Mouse (Mus musculus) stomach, embryonic 15.5 days (tissue): ENCODE results near the gene Fam19a3. TPM values are rescaled to one million over a fixed set of nuclear protein-coding genes. Genes with fewer than 3 reads are reported as not detected.

Experiments used
- ATAC-seq: fragments of 200-750 bp; cut with Nextera tagmentation; 2 replicates; pipeline ENCODE4 v1.8.0; 2017; ENCODE audit warnings: low read depth, moderate number of reproducible peaks, moderate TSS enrichment; ENCODE audit not compliant: insufficient read depth, low FRiP score
- H3K27ac ChIP-seq: fragments of 300-500 bp; sonication (generic); 2 replicates; pipeline ENCODE4 v1.5.1; 2015; ENCODE audit warnings: mild to moderate bottlenecking, inconsistent platforms
- H3K27me3 ChIP-seq: fragments of 300-500 bp; sonication (generic); replicated peaks from 2 replicates; pipeline ENCODE4 v1.6.1; 2015; ENCODE audit warnings: inconsistent platforms
- H3K36me3 ChIP-seq: fragments of 300-500 bp; sonication (generic); 2 replicates; pipeline ENCODE4 v1.6.1; 2015; ENCODE audit warnings: inconsistent platforms
- H3K4me1 ChIP-seq: fragments of 300-500 bp; sonication (generic); 2 replicates; pipeline ENCODE4 v1.6.1; 2015; ENCODE audit warnings: inconsistent platforms
- H3K4me2 ChIP-seq: fragments of 300-500 bp; sonication (generic); 2 replicates; pipeline ENCODE4 v1.6.1; 2015; ENCODE audit warnings: mild to moderate bottlenecking, inconsistent platforms
- H3K4me3 ChIP-seq: fragments of 300-500 bp; sonication (generic); replicated peaks from 2 replicates; pipeline ENCODE4 v1.5.1; 2015; ENCODE audit warnings: inconsistent platforms
- H3K9ac ChIP-seq: fragments of 300-500 bp; sonication (generic); 2 replicates; pipeline ENCODE4 v1.6.1; 2015; ENCODE audit warnings: inconsistent platforms
- H3K9me3 ChIP-seq: fragments of 300-500 bp; sonication (generic); 2 replicates; pipeline ENCODE4 v1.6.1; 2016; ENCODE audit warnings: inconsistent platforms
- WGBS: fragments of 180-500 bp; shearing (Covaris S2); methylation state at CpG from one replicate; pipeline ENCODE4 v1.1.7; 2015; 5-methylcytosine and 5-hydroxymethylcytosine counted together
- polyA plus RNA-seq: library from polyadenylated mRNA; unstranded; fragments of >200 nt; fragmentation: Nextera tagmentation; extraction: Ambion mirVana; gene quantifications from 2 replicates; pipeline ENCODE4 v1.2.1, GENCODE M21; 2015

Fam19a3 gene
- polyA plus RNA-seq, 1 experiment from 2014 or later: 0.21 TPM

DNA sequence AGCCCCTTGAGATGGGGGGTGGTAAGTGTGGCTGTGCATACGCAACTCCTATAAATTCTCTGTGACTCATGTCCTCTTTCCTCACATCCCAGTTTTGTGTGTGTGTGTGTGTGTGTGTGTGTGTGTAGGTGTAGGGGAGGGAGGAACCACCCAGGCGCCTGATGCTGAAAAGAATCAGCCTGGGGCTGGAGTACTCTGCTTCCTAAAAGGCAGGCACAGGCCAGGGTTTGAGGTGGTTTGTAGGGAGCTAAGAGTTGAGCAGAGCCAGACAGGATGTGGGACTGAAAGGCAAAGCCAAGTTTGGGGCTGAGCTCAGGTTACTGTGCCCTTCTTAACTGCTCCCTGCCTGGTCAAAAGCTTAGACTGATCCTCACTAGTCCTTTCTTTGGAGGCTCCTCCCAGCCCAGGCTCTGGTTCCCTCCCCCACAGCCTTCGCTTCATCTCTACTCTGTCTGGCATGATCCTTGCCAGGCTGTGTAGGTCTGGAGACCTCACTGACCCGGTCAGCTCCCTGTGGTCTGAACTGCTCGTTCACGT lies 8.8 kb upstream of the Fam19a3 start:
- H3K27ac ChIP-seq: peak overlapping the region; percentile 89
- H3K4me3 ChIP-seq: peak overlapping the region; percentile 74
- peaks cover 58% of the 10 kb centered on the region for H3K4me1 ChIP-seq
- H3K9me3 ChIP-seq: no peaks in the 10 kb centered on the region
- peak overlapping the region; percentile 36; the same call in 1 of the 2 replicates for H3K9ac ChIP-seq
- peaks cover 6% of the 10 kb centered on the region; the same call in 1 of the 2 replicates for H3K36me3 ChIP-seq
- H3K4me2 ChIP-seq: peak overlapping the region; percentile 65
- no peaks in the 10 kb centered on the region for H3K27me3 ChIP-seq
- WGBS: 16% methylated on average over 6 of the region's 6 CpGs
- no peak for ATAC-seq

DNA sequence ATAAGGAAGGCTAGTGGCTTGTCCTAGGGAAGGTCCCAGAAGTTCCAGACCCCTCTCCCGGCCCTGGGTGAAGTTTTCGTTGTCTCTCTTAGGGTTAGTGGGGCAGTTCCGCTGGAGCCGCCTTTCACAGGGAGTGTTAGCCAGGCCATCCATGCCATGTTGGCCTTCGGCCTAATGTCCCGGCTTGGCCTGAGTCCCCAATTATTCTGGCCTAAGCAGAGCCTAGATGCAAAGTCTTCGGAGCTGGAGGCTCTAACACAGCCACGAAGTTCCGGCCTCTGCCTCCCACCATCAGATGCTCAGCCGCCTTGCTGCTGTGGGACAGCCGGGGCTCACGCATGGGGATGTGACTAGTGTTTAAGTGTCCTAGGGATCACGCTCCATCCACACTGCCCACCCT lies 8.2 kb upstream of the Fam19a3 start:
- 0 out of 2 replicates have a peak, but pooled peaks cover 3% of the 10 kb centered on the region for H3K36me3 ChIP-seq
- no peaks in the 10 kb centered on the region for H3K27me3 ChIP-seq
- peak overlapping the region; percentile 36; the same call in 1 of the 2 replicates for H3K9ac ChIP-seq
- peak overlapping the region; percentile 65 for H3K4me2 ChIP-seq
- no peaks in the 10 kb centered on the region for H3K9me3 ChIP-seq
- peak overlapping the region; percentile 89 for H3K27ac ChIP-seq
- peak overlapping the region; percentile 74 for H3K4me3 ChIP-seq
- WGBS: 20% methylated on average over 13 of the region's 13 CpGs
- ATAC-seq: no peak
- peaks cover 52% of the 10 kb centered on the region for H3K4me1 ChIP-seq

DNA sequence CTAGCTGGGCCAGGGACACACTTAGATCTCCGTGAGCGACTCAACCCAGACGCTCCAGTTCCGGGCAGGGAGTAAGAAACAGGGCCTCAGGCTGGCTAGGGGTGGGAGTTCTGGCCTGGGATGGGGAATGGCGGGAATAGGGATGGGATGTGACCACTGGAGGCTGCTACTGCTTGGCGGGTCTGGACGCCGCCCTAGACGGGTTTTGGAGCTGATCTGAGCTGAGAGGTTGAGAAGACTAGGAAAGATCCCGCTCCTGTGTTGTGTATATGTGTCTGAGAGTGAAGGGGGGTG lies 7.6 kb upstream of the Fam19a3 start:
- Histone ChIP-seq H3K36me3 (0 out of 2 replicates have a peak, but pooled peaks cover 3% of the 10 kb centered on the region), H3K9ac (peak overlapping the region; percentile 74), H3K9me3 (no peaks in the 10 kb centered on the region), H3K4me1 (peaks cover 46% of the 10 kb centered on the region), H3K27me3 (no peaks in the 10 kb centered on the region), H3K4me3 (peak overlapping the region; percentile 74), H3K4me2 (peak overlapping the region; percentile 65), H3K27ac (peak overlapping the region; percentile 89)
- 3% methylated on average over 10 of the region's 10 CpGs for WGBS
- ATAC-seq: peak; percentile 19; the same call in 1 of the 2 replicates

GRCm38 (mm10) chr3:104788561-104789311 lies 7.1 kb upstream of the Fam19a3 start:
- Histone ChIP-seq H3K4me1 (peaks cover 41% of the 10 kb centered on the region), H3K36me3 (0 out of 2 replicates have a peak, but pooled peaks cover 2% of the 10 kb centered on the region), H3K27me3 (0 out of 2 replicates have a peak, but pooled peaks cover 5% of the 10 kb centered on the region), H3K4me3 (peak overlapping the region; percentile 74), H3K9me3 (no peaks in the 10 kb centered on the region), H3K27ac (peak overlapping the region; percentile 89), H3K9ac (peak overlapping the region; percentile 74), H3K4me2 (peak overlapping the region; percentile 65)
- 1% methylated on average over 48 of the region's 52 CpGs for WGBS
- ATAC-seq: peak; percentile 89

- no peaks in the 10 kb centered on the region for H3K9me3 ChIP-seq
- peak within 1 kb of the TSS; percentile 74 for H3K9ac ChIP-seq
- H3K36me3 ChIP-seq: no peaks in the 10 kb centered on the region
- peak within 1 kb of the TSS; percentile 65 for H3K4me2 ChIP-seq
- H3K4me3 ChIP-seq: peak within 1 kb of the TSS; percentile 74
- peaks cover 34% of the 10 kb centered on the region for H3K4me1 ChIP-seq
- H3K27me3 ChIP-seq: peaks cover 11% of the 10 kb centered on the region
- ATAC-seq: no peak
- WGBS: 30% methylated on average over 3 of the region's 3 CpGs
- peak within 1 kb of the TSS; percentile 89 for H3K27ac ChIP-seq
These were observed 6.4 kb upstream of the Fam19a3 start, which contains the start of gene Rhoc for GRCm38 (mm10) chr3:104788075-104788474. Rhoc (plus strand) TSS chr3:104788375.

- Histone ChIP-seq H3K9me3 (no peaks in the 10 kb centered on the region), H3K4me1 (peaks cover 29% of the 10 kb centered on the region), H3K9ac (no peak overlapping the region), H3K36me3 (no peaks in the 10 kb centered on the region), H3K4me3 (no peak overlapping the region), H3K27me3 (peaks cover 36% of the 10 kb centered on the region), H3K4me2 (no peak overlapping the region), H3K27ac (no peak overlapping the region)
- no peak for ATAC-seq
- 94% methylated on average over 6 of the region's 6 CpGs for WGBS
These were observed 3.6 kb upstream of the Fam19a3 start for GRCm38 (mm10) chr3:104785284-104785683.

- Histone ChIP-seq H3K4me2 (no peak overlapping the region), H3K9me3 (no peaks in the 10 kb centered on the region), H3K4me1 (peaks cover 22% of the 10 kb centered on the region), H3K9ac (no peak overlapping the region), H3K27ac (no peak overlapping the region), H3K36me3 (no peaks in the 10 kb centered on the region), H3K4me3 (no peak overlapping the region), H3K27me3 (peaks cover 44% of the 10 kb centered on the region)
- 44% methylated on average over 14 of the region's 14 CpGs for WGBS
- no peak for ATAC-seq
These were observed 2.4 kb upstream of the Fam19a3 start for GRCm38 (mm10) chr3:104783971-104784500.

DNA sequence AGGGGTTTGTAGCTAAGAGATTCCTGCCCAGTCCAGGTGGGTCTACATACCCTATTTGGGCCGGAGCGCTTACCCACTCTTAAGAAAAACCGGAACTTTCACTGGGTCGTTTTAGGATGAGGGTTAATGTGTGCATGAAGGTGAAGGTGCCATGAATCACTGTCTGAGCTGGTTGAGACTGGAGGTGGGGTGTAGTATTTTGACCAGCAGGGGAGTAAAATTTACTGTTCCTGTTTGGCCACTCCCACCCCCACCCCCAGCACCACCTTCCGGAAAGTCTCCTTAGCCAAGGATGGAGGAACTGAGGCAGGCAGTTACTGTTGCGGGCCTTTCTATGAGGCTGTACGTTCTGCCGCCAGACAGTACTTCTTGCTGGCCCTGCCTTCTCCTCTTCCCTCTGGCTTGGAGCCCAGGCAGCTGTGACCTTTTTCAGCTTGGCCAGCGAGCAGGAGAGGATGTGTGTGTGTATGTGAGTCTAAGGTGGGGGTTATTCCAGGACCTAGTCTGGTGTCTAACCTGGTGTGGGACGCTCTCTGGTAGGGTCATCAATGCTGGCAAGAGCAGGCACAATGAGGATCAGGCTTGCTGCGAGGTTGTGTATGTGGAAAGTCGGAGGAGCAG lies 531 bp upstream of the Fam19a3 start:
- Histone ChIP-seq H3K4me2 (peak overlapping the region; percentile 100), H3K9me3 (no peaks in the 10 kb centered on the region), H3K4me1 (peaks cover 23% of the 10 kb centered on the region), H3K27me3 (peaks cover 56% of the 10 kb centered on the region), H3K36me3 (no peaks in the 10 kb centered on the region), H3K4me3 (peak overlapping the region; percentile 52), H3K9ac (no peak overlapping the region), H3K27ac (no peak overlapping the region)
- ATAC-seq: no peak
- WGBS: 25% methylated on average over 12 of the region's 12 CpGs

DNA sequence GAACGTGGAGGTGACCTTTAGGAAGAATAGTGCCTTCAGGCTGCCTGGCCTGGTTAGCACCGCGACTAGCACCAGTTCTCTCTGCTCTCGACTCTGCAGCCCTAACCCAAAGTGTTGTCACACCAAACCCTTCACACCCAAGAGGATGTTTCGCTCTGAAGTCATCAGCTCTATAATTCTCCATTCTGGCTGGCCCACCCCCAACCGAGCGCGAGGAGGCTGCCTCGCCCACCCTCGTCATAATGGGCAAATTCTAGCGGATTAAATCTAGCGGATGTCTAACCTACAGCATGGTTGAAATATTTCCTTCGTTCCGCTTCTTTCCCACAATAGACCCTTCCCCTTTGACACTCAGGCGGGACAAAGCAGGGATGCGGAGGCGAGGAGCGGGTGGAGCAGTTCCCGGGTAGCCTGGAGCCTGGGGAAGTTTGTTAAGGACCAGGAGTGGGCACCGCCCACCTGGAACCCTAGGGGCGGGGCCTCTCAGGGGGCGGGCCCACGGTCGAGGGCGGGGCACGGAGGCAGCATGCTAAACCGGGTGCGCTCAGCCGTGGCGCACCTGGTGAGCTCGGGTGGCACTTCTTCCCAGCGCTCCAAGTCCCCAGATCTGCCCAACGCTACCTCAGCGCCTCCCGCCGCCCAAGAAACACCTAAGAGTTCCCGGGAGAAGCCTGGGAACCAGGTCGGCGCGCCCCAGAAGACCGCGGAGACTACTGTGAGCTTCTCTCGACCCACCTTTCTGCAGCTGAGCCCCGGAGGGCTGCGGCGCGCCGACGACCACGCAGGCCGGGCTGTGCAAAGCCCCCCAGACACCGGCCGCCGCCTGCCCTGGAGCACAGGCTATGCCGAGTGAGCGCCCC lies 849 bp downstream of the Fam19a3 start, which contains the start of gene Ppm1j:
Gene Ppm1j, plus strand, starts transcription at position 496 of the 860 bp plus-strand sequence.
- peak; percentile 61; the same call in 1 of the 2 replicates for ATAC-seq
- Histone ChIP-seq H3K27ac (no peak within 1 kb of the TSS), H3K4me1 (peaks cover 26% of the 10 kb centered on the region), H3K9me3 (no peaks in the 10 kb centered on the region), H3K4me2 (peak within 1 kb of the TSS; percentile 100), H3K4me3 (peak within 1 kb of the TSS; percentile 52), H3K27me3 (peaks cover 68% of the 10 kb centered on the region), H3K9ac (peak within 1 kb of the TSS; percentile 34), H3K36me3 (no peaks in the 10 kb centered on the region)
- under 1% methylated on average over 56 of the region's 56 CpGs for WGBS

- H3K4me1 ChIP-seq: peaks cover 26% of the 10 kb centered on the region
- peaks cover 68% of the 10 kb centered on the region for H3K27me3 ChIP-seq
- no peaks in the 10 kb centered on the region for H3K9me3 ChIP-seq
- H3K4me3 ChIP-seq: no peak overlapping the region
- H3K36me3 ChIP-seq: no peaks in the 10 kb centered on the region
- no peak for ATAC-seq
- no peak overlapping the region for H3K27ac ChIP-seq
- H3K9ac ChIP-seq: no peak overlapping the region
- WGBS: 2% methylated on average over 7 of the region's 7 CpGs
- H3K4me2 ChIP-seq: no peak overlapping the region
These were observed 1.7 kb downstream of the Fam19a3 start for GRCm38 (mm10) chr3:104779949-104780348.

DNA sequence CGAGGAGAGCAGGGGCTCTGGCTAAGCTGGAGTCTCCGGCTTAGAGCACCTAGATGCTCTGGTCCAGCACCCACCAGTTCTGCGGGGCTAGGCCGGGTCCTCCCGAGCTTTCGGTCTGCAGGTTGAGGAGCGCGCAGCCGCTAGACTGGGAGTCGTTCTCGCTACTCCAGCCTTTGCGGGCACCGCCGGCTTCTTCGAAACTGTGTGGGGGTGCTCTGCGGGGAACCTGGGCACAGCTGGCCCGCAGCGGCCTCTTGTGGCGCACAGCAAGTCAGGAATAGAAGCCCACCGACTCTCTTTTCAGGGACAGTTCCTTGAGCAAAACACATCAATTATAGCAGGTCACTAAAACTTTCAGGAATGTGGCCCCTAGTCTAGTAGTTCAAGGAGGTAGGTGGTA lies 4.3 kb downstream of the Fam19a3 start:
- Histone ChIP-seq H3K27me3 (peaks cover 50% of the 10 kb centered on the region), H3K9ac (no peak overlapping the region; the same call in 1 of the 2 replicates)

More for the DNA sequence above, 4.3 kb downstream of the Fam19a3 start:
- H3K4me2 ChIP-seq: peak overlapping the region; percentile 71
- no peaks in the 10 kb centered on the region for H3K36me3 ChIP-seq
- H3K27ac ChIP-seq: no peak overlapping the region
- WGBS: under 1% methylated on average over 20 of the region's 20 CpGs
- H3K4me1 ChIP-seq: peaks cover 26% of the 10 kb centered on the region
- H3K9me3 ChIP-seq: no peaks in the 10 kb centered on the region
- ATAC-seq: no peak
- H3K4me3 ChIP-seq: peak overlapping the region; percentile 35
